Mouse (Mus musculus) mouse embryonic stem cell (cell line): ENCODE data around the gene Strn3.

Experiments used
- in situ Hi-C, 2 experiments: fragments of 300-500 bp; cut with MboI; formaldehyde crosslinking; loops; 1 replicate in 1 of 2; 3 replicates in 1 of 2; pipeline ENCODE4 v1.14.3; 2019 to 2020; ENCODE audit warnings: low sequenced_read_pairs in 2 of 2, low pct_unique_long_range_greater_than_20kb in 1 of 2, mixed read lengths in 1 of 2; ENCODE audit not compliant: unreplicated experiment in 1 of 2

Gene Strn3

DNA sequence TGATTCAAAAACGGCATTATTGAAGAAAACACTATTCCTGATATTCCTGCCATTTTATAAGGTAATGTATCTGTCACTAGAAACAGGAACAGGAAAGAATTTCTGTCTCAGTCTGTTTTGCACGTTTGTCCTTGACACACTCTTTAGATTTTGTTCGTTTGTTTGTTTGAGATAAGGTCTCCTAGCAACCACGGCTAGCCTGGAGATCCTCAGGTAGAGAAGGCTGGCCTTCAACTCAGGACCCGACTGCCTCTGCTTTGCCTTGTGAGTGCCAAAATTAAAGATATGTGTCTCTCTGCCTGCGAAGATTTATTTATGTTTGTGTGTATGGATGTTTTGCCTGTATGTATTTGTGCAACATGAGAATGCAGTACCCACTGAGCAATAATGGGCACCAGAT, 49.8 kb downstream of the Strn3 start:
- in situ Hi-C loops = no loop called here

DNA sequence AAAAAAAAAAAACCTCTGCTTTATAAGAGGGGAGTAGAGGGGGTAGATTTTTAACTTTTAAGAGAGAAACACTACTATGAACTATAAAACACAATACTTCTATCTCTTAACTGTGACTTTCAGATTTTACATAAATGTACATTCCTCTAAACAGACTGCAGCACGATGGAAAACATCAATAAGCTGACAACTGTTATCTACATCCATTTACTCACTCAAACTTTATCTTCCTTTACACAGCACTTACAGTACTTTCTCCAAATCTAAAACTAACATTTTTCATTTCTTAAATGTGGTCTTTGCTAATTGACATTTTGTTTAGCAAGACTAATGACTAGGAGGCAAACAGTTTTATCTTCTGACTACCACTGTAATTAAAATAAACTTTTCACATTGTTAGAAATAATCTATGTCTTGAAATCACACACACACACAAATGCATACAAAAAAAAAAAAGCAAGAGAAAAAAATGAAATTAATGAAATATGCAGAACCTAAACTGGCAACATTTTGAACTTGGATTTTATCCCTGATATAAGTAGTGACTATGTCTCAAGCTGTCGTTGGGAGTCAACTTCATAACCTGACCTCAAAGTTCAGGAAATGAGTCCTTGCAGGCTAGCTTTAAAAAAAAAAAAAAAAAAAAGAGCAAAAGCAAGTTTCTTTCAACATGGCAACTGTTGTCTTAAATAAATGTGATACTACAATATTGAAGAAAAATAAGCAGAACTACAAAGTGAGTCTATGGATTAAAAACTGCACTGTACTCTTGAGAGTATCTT, 54.8 kb downstream of the Strn3 start:
- in situ Hi-C loops = no loop called here

- in situ Hi-C loops = no loop called here
These were observed 55.4 kb downstream of the Strn3 start for GRCm38 (mm10) chr12:51636260-51636659.

DNA sequence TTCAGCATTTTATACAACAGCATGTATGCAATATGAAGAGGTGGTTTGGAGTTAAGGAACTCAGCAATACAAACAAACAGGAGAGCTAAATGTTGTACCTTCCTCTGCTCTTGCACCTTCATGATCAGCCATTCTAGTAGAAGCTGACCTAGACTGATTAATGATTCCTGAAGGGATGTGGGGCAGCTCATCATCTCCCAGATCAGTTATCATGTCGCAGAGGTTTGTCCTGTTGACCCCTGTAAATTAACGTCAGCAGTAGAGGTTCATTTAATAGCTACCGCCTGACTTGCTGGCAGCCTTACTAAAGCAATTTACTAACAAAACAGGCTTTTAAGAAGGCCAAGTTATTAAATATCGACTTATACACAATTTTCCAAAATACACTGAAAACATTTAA, 58.2 kb downstream of the Strn3 start:
- in situ Hi-C loops = no loop called here

- in situ Hi-C loops = no loop called here
These were observed 68.4 kb downstream of the Strn3 start for GRCm38 (mm10) chr12:51623366-51623694.

GRCm38 (mm10) chr12:51622670-51623365, 68.9 kb downstream of the Strn3 start:
- in situ Hi-C loops = no loop called here

GRCm38 (mm10) chr12:51621161-51621560, 70.5 kb downstream of the Strn3 start:
- in situ Hi-C loops = no loop called here

DNA sequence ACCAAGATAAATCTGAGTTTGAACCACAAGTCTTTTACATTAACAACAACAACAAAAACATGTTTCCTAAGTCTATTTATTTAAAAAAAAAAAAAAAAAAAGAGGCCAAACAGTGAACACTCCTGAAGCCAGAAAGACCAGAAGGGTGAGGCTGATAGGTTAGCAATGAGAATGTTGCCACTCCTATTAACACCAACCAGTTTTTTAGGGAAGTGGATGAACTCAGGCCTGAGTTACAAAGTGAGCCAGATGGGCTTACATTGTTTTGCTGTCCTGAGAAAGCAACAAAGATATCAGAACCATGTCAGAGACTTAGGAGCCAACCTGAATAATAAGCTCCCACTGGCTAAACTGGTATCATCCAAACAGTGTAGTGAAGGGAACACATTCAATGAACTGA, 71.1 kb downstream of the Strn3 start:
- in situ Hi-C loops = no loop called here

- in situ Hi-C loops = no loop called here
These were observed 79.3 kb downstream of the Strn3 start for GRCm38 (mm10) chr12:51612361-51612760.

DNA sequence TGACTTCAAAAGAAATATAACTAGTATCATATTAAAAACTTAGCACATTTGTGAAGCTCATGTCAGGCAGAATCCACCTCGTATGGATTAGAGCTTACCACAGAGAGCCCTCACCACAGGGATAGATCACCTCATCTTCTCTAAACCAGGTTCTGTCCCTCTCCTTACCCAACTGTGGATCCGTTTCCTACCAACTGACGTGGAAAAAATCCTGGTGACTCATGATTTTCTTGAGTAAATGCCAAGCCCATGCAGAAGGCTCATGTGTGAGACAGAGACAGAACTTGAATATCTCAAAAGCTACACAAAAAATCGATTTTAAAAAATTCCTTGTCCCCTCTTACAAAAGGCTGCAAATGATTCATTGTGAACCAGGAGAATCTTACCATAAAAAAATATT, 85.6 kb downstream of the Strn3 start:
- in situ Hi-C loops = no loop called here

- in situ Hi-C loops = no loop called here
These were observed 88.4 kb downstream of the Strn3 start for GRCm38 (mm10) chr12:51603306-51603705.

DNA sequence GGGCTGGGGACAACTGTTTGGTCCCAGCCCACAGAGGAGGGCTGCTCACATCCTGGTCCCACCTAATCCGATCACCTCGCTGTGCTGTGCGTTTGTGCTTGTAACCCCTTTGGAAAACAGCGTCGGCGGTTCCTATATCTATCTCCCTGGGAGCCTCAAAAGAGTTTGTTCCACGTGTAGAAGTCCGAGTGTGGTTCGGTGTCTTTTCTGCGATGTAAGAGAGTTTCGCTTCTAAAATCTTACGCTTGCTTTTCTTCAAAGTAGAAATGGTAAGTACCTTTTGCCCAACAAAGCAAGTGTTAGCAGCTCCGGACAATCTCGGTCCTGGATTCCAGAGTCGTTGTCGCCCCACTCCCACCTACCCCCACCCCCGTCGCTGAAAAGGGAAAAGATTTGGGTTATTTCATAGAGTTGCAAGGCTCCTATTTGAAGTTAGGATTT, 97.6 kb downstream of the Strn3 start:
- in situ Hi-C loops = no loop called here

DNA sequence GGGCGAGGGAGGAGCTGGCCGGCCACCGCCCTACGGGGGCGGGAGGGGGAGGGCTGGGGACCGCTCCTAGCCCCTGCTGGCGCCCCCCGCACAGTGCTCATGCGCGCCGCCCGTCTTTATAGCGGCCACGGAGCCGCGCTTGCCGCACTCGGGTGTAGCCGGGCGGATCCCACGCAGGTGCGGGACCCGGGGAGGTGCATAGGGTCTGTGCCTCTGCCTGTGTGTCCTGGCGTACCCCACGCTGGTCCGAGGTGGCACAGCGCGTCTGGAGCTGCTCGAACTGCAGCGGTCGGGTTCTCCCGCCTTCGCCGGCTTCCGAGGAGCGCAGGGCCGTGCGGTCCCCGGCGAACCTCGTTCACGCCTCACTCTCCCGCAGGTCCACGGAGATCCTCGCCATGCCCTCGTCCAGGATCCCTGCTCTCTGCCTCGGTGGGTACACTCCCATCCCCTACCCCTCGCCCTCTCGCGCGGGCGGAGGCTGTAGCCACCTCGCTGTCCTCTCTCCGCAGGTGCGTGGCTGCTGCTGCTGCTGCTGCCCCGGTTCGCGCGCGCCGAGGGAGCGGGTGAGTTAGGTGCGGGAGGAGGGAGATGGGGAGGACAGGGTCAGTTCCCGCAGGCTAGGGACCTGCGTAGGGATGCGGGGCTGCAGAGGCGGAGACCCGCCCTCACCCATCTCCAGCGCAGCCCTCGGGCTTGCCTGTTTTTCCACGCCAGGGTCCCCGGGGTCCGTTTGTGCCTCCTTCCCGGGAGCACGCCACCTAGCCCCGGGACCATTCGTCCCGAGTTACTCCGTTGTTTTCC, 98.3 kb downstream of the Strn3 start, which contains the start of gene Coch:
Gene Coch (plus strand): TSS at position 113 of the 801 bp plus-strand sequence.
- in situ Hi-C loops = no loop called here

DNA sequence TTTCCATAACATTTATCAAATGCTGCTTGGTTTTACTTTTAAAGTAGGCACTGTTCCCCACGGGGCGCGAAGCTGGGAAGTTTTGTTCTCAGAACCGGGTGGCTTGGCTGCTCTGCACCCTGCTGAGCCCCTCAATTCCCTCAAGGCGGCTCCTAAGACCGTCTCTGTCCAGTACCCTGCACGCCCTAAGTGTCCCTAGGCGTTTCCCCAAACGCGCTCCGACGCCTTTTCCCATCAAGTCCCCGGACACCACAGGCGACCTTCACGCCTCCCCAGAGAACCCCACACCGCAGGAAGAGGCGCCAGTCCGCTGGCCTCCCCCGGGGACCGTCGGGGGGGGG, 98.8 kb downstream of the Strn3 start:
- in situ Hi-C loops = no loop called here

DNA sequence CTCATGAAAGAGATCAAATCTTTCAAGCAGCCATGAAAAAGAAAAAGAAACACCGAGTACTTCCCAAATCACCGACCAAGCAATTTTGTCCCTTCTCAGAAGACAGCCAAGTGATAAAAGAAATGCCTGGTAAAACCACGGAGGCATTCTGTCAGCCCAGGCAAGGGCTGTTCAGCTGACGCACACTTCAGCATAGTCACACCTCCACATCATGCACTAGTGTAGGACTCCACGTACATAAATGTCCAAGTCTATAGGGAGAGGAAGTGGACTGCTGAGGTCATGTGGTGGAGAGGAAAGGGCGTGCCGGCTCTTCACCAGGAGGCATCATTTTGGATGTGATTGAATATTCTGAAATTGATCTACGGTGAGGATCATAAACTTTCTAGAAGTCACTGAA, 99.8 kb downstream of the Strn3 start:
- in situ Hi-C loops = no loop called here

GRCm38 (mm10) chr12:51589263-51589662, 102.4 kb downstream of the Strn3 start:
- in situ Hi-C loops = no loop called here

DNA sequence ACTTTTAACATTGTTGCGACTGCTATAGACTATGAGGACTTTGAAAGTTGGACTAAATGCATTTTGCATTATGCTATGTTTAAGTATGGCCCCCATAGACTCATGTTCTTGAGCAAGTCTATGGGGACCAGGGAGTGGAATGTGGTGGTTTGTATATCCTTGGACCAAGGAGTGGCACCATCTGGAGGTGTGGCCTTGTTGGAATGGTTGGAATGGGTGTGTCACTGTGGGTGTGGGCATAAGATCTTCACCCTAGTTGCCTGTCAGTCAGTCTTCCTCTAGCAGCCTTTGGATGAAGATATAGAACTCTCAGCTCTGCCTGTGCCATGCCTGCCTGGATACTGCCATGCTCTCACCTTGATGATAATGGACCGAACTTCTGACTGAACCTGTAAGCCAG, 113.9 kb downstream of the Strn3 start:
- in situ Hi-C loops = loop anchor here in 1 of 2 experiments (10.0 kb wide), 1 partner anchor 173 kb away; no protein-coding TSS in a partner anchor

- in situ Hi-C loops = loop anchor here in 1 of 2 experiments (10.0 kb wide), 1 partner anchor 168 kb away; no protein-coding TSS in a partner anchor
These were observed 119.0 kb downstream of the Strn3 start for GRCm38 (mm10) chr12:51572651-51573050.

GRCm38 (mm10) chr12:51569944-51570343, 121.8 kb downstream of the Strn3 start:
- in situ Hi-C loops = loop anchor here in 1 of 2 experiments (10.0 kb wide), 1 partner anchor 165 kb away; no protein-coding TSS in a partner anchor
